Mouse (Mus musculus) brain, embryonic 14.5 days (tissue): ENCODE results near the gene Dhx57.

Source experiments
- CTCF ChIP-seq: fragments of 200-500 bp; IDR thresholded peaks from 2 replicates; pipeline ENCODE4 v1.5.1; 2012; ENCODE audit warnings: inconsistent platforms, mild to moderate bottlenecking, moderate library complexity, borderline replicate concordance; ENCODE audit not compliant: insufficient read depth, insufficient read length; ENCODE audit errors: extremely low read depth
- POLR2A ChIP-seq: fragments of 200-500 bp; IDR thresholded peaks from 2 replicates; pipeline ENCODE4 v1.6.1; 2012; ENCODE audit warnings: mild to moderate bottlenecking, inconsistent platforms, borderline replicate concordance; ENCODE audit not compliant: poor library complexity, insufficient read depth, insufficient read length, severe bottlenecking; ENCODE audit errors: extremely low read depth

DNA sequence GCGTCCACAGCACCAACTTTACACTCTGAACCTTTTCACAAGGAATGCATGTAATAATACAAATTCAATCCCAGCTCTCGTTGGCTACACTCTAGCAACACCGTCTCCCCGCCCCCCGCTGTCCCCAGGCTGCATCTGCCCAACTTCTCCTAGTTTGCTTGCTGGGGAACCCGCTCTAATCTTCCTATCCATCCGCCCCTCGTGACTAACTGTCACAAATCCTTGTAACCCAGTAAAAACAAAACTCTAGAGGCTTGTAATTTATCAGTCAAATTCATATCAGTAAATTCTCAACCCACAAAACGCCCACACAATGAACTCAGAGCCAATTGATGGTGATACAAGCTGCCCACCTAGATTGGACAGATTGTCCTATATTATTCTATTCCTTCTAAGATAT, 69.1 kb downstream of the Dhx57 start:
- TF ChIP-seq CTCF: no peak
- no peak for TF ChIP-seq POLR2A
